Mouse (Mus musculus) 3134 (cell line): Measurements from ENCODE around the gene Il10.

ENCODE experiments used
- DNase-seq: peaks from one replicate; pipeline ENCODE4 v3.0.0-alpha.2; 2011; ENCODE audit warnings: low spot score; ENCODE audit not compliant: insufficient read length; ENCODE audit errors: extremely low read depth

Gene Il10

GRCm38 (mm10) chr1:131048121-131048863 is 28.6 kb downstream of the Il10 start:
- DNase-seq = no peak

- DNase-seq = no peak
These were observed 29.3 kb downstream of the Il10 start for GRCm38 (mm10) chr1:131048946-131049345.

GRCm38 (mm10) chr1:131049361-131049806 is 29.7 kb downstream of the Il10 start:
- DNase-seq = no peak

GRCm38 (mm10) chr1:131050011-131050410 is 30.4 kb downstream of the Il10 start:
- DNase-seq = no peak

GRCm38 (mm10) chr1:131050617-131051016 is 31.0 kb downstream of the Il10 start:
- DNase-seq = no peak

- DNase-seq = no peak
These were observed 31.4 kb downstream of the Il10 start for GRCm38 (mm10) chr1:131051073-131051472.

- DNase-seq = no peak
These were observed 33.6 kb downstream of the Il10 start for GRCm38 (mm10) chr1:131053239-131053638.

- no peak for DNase-seq
These were observed 34.0 kb downstream of the Il10 start for GRCm38 (mm10) chr1:131053656-131054055.

- DNase-seq = no peak
These were observed 34.6 kb downstream of the Il10 start for GRCm38 (mm10) chr1:131054251-131054650.

- no peak for DNase-seq
These were observed 38.8 kb downstream of the Il10 start for GRCm38 (mm10) chr1:131058431-131058830.

GRCm38 (mm10) chr1:131059411-131059810 is 39.8 kb downstream of the Il10 start:
- DNase-seq = no peak

- no peak for DNase-seq
These were observed 40.2 kb downstream of the Il10 start for GRCm38 (mm10) chr1:131059841-131060240.

GRCm38 (mm10) chr1:131060290-131061253 is 40.9 kb downstream of the Il10 start:
- no peak for DNase-seq

- no peak for DNase-seq
These were observed 42.2 kb downstream of the Il10 start for GRCm38 (mm10) chr1:131061740-131062254.

- DNase-seq = no peak
These were observed 43.2 kb downstream of the Il10 start for GRCm38 (mm10) chr1:131062821-131063220.

GRCm38 (mm10) chr1:131064202-131064601 is 44.6 kb downstream of the Il10 start:
- DNase-seq = no peak

GRCm38 (mm10) chr1:131068011-131068727 is 48.5 kb downstream of the Il10 start:
- DNase-seq = no peak

GRCm38 (mm10) chr1:131069010-131069409 is 49.4 kb downstream of the Il10 start:
- no peak for DNase-seq

- DNase-seq = no peak
These were observed 52.8 kb downstream of the Il10 start for GRCm38 (mm10) chr1:131072376-131072990.

GRCm38 (mm10) chr1:131074524-131074938 is 54.9 kb downstream of the Il10 start:
- DNase-seq = no peak
